Mouse (Mus musculus) adipocyte (in vitro differentiated cells): ENCODE measurements around the gene Trpc2.

Source experiments
- DNase-seq: peaks from one replicate; pipeline ENCODE4 v3.0.0-alpha.2; 2016; ENCODE audit warnings: low spot score

The Trpc2 gene

DNA sequence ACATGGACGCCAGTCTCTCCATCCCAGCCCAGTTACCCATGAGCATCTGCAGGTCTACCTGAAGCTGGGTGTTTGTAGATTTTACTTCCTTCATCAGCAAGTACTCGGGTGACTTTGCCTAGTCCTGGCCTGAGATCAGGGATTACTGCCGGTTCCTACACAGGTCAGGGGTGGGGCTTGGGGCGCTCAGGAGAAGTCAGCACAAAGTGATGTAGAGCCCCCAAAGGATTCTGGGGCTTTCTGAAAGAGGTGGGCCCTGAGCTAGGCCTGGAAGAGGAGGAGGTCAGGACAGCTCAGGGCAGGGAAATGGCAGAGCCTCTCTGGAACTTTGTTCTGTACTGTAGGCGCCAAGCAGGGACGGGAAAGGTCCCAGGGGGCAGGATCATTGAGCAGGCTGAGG, 19.8 kb downstream of the Trpc2 start:
- DNase-seq: no peak

DNA sequence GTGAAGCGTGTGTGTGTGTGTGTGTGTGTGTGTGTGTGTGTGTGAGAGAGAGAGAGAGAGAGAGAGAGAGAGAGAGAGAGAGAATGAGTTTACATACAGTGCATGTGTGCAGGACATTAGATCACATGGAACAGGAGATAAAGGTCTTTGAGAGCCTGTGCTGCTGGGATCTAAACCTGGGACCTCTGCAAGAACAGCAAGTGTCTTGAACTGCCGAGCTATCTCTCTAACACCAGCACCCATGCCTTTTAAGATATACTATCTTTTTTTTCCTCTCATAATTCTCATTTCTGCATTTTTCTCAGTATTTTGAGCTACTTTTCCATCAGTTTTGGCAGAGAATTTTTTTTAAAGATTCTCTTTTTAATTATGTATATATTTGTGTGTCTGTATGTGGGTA, 20.6 kb downstream of the Trpc2 start:
- no peak for DNase-seq

DNA sequence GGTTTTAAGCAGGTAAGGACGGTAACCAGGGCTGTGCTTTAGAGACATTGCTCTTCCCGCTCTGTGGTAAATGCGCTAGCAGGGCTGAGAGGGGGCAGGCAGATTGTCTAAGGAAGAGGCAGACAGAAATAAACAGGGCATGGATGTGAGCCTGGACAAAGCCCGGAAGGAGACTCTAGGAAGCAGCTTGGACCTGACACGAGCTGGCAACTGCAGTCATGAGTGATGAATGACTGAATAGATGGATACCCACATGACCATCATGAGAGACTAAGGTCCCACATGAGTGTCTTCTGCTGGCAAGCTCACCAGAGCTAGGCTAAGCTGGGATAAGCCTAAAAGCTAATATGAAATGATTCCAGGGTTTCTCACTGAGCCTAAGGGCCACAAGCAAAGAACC, 21.2 kb downstream of the Trpc2 start:
- DNase-seq: no peak

DNA sequence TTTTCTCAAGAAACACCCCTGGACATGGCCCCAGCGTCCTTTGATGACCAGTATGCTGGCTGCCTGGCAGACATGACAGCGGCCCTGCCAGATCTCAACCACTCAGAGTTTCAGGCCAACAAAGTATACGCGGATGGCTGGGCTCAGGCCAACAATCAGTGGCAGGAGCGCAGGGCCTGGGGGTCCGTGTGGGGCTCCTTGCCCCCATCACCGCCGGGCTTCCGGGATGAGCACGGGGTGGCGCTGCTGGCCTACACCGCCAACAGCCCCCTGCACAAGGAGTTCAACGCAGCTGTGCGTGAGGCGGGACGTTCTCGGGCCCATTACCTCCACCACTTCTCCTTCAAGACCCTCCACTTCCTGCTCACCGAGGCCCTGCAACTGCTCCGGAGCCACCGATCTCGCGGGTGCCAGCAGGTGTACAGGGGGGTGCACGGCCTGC, 23.8 kb downstream of the Trpc2 start:
- DNase-seq: no peak

DNA sequence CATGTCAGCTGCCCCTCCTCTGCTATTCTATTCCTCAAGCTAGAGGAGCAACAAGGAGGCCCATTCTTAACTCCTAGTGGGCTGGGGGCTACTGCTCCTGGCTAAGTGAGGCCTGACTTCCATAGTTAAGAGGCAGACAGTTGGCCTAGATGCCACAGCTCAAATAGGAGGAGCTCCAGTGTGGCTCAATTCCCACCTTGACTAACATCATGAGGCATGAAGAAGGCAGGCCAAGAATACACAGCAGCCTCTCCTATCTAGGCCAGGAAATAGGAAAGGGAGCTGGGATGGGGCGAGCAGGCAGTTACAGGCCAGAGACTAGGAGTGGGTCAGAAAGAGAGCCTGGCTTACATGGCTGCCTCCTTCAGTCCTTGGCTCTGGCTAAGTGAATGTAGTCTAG, 25.3 kb downstream of the Trpc2 start:
- DNase-seq: no peak

DNA sequence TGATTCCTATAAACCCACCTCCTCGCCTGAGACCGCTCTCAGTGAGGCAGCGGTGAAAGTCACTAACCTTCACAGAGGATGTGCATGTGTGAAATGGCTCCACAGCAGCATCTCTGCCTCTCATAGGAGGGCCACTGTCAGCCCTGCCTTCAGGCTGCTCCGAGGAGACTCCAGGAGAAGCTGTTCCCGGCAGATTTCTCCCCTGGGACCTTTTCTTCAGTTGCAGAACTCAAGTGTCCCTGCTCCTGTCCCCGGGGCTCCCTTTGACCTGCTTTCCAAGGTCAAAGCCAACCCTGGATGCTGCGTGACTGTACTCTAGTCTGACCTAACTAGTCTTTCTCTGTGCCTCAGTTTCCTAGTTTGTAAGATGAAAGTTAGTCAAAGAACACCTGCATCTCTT, 26.3 kb downstream of the Trpc2 start, which contains the start of gene Art5:
Art5 (minus strand) TSS at position 319 of the 400 bp plus-strand sequence.
- DNase-seq: no peak

DNA sequence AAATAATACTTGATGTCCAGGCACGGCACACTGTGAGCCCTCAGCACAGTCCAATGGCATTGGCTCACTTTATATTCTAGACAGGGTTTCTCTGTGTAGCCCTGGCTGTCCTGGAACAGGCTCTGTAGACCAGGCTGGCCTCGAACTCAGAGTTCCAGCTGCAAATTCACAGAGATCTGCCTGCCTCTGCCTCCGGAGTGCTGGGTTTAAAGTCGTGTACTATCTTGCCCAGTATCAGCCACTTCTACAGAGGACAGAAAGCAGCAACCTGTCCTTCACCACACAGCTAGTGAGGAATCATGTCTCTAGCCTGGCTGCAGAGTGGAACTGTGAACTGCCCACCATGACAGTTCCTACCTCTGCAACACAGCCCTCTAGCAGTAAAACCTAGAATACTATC, 26.8 kb downstream of the Trpc2 start:
- no peak for DNase-seq

DNA sequence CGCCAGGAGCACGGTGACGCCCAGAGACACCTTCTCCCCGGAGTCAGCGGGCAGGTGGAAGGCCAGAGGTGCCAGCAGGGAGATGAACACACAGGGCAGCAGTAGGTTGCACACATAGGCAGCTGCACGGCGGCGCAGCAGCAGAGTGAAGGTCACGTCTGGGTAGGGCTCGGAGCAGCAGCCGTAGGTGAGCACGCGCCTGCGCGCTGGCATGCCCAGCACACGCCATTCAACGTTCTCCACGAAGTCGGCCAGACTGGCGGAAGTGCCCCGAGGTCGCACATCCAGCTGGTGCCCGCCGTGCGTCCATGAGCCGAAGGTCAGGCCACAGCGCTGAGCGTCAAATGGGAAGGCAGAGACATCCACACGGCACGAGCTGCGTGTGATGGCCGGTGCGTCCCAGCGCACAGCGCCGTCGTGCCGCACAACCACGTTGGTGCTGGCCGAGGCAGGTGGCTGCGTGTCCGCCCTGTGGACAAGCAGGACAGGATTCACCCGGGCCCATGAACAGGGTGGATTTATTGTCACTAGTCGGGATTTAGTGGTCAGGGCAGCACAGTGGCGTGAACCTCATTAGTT, 30.3 kb downstream of the Trpc2 start:
- DNase-seq: no peak

DNA sequence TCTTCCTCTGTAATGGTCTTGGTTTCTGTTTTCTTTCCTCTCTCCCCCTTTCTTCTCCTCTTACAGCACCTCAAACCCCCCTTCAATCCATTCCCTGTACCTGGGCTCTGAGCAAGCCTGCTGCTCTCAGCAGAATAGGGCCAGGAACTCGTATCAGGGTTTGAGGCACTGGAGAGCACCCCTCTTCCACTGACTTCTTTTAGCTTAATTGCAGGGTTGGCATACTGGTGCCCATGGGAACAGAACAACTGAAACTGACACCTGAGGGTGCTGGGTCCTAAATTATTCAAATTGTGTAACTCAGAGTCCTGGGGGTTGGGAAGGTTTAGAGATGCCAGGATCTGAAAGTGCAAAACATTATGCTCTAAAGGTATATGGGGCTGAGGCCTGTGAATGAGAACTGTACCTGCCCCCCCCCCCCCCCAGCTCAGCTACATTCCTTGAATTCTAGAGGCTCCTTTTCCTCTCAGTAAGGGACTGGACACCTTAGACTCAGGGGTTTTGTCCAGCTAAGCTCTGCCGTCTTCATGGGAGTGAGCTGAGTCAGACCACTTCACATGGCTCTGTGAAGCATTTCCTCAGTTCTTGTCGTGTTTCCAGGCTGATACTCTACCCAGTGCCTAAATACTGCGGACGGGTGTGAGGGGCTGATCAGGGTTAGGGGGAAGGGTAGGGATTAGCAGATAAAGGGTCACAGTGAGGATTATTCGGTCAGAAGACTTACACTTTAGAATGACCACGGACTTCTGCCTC, 33.8 kb downstream of the Trpc2 start, which contains the start of gene Chrna10:
Chrna10 (minus strand) TSS at position 250 of the 753 bp plus-strand sequence.
- no peak for DNase-seq

DNA sequence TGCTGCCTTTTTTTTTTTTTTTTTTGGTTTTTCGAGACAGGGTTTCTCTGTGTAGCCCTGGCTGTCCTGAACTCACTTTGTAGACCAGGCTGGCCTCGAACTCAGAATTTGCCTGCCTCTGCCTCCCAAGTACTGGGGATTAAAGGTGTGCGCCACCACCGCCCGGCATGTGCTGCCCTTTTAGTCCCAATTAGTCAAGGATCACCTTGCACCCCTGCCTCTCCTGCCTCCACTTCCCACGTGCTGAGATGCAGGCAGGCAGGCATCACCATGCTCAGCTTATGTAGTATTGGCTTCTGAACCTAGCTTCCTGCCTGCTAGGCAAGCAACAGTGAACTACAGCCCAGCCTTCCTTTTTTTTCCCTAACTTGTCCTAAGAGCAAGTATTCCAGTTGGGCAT, 34.5 kb downstream of the Trpc2 start:
- no peak for DNase-seq

DNA sequence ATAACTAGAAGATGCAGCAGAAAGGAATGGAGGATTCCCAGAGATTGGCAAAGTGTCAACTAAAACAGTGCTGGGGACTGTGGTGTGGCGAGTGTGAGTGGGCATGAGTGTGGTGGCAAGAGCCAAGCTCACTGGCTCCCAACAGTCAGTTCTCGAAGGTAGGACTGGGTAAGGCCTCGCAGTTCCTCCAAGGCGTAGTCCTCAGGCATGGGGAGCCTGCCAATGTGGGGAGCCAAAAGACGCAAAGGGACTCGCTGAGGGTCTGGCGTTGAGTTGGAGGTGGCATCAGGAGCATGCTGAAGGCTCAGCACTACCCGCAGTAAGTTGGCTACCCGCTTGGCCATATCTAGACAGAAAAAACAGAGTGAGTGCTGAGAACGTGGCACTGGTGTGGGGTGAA, 37.4 kb downstream of the Trpc2 start:
- no peak for DNase-seq

DNA sequence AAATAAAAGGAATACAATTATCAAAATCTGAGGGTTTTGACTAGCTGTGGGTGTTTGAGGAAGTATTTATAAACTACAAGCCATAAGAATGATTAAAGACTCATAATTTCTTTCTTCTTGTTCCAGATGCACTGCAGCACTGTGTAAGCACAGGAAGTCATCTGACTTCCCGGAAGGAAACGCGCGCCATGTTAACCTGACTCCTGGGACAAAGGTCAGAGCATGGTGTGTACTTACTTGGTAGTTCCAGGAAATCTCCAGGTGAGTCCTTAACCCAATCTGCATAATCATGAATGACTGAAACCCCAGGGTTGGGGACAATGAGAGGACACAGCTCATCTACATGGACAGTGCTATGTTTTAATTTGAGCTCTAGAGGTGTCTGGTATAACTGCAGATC, 49.5 kb downstream of the Trpc2 start:
- DNase-seq: no peak

DNA sequence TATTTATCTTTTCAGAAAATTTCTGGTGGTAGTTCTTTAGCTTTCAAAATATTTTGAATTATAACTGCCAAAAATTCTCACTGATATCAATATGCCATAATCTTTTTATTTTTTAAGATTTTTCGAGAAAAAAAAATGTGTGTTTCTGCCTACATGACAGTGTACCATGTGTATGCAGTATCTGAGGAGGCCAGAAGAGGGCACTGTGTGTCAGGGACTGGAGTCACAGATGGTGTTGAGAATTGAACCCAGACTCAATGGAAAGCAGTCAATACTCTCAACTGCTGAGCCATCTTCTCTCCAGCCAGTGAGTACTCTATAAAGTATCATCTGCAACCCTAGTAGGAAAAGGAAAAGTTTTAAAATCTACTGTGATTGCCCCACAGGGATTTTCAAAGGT, 54.5 kb downstream of the Trpc2 start:
- DNase-seq: peak; percentile 7

DNA sequence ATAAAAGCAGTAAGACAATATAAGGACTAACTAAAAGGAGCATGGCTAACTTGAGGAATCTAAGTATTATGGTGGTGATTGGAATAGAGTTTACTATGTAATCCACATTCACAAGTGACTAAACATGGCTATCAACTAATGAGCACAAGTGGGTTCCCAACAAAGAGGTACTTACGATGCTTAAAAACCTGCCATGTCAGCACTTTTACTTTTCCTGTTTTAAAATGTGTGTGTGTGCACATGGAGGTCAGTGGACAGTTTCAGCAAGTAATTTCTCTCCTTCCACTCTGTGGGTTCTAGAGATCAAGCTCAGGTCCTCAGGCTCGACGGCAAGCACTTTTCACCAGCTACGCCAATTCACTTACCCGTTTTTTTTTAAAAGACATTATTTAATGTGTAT, 55.0 kb downstream of the Trpc2 start:
- no peak for DNase-seq
